Mouse (Mus musculus) liver, adult (tissue): ENCODE data around the gene Gm6217.
A peak's percentile ranks its signal among the peaks of the same experiment; 100 is the strongest.
"Not testable (repeated sequence)": the region's sequence is repeated elsewhere in the genome, so short reads cannot be mapped to it uniquely, and the experiment has no call there.

ENCODE experiments used
- GATA4 ChIP-seq: IDR thresholded peaks from 2 replicates; pipeline ENCODE4 v1.6.1; 2014; ENCODE audit warnings: mild to moderate bottlenecking, low read length; ENCODE audit not compliant: insufficient replicate concordance

The Gm6217 gene

DNA sequence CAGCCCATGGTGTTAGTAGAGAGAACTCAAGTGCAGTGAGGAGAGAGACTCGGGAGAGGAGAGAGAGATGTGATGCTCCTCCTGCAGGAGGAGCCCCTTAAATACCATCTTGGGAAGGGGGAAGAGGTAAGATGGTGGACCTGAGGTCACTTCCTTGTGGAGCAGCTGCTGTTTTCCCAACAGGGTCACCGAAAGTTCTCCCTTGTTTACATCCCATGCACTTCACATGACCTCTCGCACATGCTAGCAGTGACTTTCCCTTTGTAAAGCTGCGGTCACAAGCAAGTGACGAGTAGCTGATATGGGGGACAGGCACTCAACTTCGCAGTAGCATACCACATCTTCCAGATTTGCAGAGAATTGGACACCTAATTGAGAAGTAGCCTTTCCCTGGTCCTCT, at the start of gene Gm6217:
Gene Gm6217, minus strand, starts transcription at position 74 of the 400 bp plus-strand sequence.
- TF ChIP-seq GATA4: not testable (repeated sequence)

DNA sequence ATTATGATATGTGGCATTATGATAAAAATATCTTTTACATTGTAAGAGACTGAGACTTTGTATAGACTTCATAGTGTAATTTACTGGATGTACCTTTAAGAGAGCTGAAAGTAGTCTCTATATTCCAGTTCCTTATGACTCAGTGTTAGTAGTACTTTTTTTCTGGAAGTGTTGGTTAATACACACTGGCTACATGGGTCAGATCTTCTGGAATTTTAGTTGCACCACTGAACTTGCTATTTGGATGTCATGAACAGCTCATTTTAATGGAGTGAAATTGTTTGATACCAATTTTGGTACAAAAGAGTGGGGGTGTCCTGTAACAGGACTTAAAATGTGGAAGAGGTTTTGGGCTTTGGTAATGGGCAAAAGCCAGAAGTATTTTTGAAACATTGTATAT, 46.6 kb upstream of the Gm6217 start:
- no peak for TF ChIP-seq GATA4

- TF ChIP-seq GATA4: no peak
These were observed 44.6 kb upstream of the Gm6217 start for GRCm38 (mm10) chr1:82975750-82976149.

GRCm38 (mm10) chr1:82974342-82974741, 43.1 kb upstream of the Gm6217 start:
- peak; percentile 92 for TF ChIP-seq GATA4

DNA sequence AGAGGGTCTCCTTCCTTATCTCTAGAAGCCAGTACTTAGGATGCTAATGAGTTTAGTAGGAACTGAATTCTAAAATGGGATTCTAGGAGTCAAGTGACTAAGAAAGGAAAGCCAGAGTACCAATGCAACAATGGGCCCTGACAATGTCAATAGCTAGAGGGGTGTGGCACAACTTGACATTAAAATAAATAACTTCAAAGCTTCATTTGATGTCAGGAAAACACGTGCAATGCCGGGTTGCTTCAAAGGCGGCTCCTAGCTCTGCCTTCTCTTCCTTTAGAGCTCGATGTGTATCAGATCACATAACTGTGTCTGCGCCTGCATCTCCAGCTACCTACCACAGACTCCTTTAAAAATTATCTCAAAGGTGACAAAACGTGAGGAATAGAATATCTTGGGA, 42.7 kb upstream of the Gm6217 start:
- TF ChIP-seq GATA4: no peak

GRCm38 (mm10) chr1:82973244-82973643, 42.0 kb upstream of the Gm6217 start:
- no peak for TF ChIP-seq GATA4

DNA sequence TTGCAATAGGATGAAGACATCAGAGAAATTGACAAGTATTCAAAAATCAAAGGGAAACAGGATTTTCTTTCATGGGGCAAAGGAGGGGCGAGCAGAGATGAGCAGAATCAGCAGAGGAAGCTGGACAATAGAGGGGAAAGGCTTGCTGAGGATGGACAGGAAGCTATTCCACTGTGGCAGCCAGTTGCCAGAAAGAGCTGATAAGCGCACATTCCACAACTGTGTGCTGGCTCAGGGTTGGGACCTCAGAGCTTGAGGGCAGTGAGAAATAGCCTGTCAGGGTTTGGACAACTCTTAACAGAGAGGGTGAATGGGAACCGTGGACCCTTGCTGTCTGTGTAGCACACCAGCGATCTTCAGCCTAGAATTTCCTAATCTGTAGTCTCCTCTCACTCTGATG, 40.8 kb upstream of the Gm6217 start:
- TF ChIP-seq GATA4: peak; percentile 96

DNA sequence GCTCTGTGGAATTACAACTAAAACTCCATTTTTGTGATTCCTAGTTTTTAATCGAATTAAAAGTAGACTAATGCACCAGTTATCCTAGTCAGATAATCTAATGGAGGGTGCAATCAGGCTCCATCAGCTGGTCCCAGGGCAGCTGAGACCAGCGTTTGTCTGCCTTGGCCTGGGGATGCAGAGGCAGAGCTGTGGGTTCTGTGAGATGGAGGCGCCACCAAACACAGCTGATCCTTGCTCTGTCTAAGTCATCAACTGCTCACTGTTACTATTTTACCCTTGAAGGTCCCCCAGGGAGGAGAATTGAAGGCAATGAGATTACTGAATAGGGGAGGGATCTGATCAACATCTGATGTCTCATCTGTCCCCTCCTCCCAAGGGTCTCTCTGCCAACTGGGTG, 35.2 kb upstream of the Gm6217 start:
- no peak for TF ChIP-seq GATA4

DNA sequence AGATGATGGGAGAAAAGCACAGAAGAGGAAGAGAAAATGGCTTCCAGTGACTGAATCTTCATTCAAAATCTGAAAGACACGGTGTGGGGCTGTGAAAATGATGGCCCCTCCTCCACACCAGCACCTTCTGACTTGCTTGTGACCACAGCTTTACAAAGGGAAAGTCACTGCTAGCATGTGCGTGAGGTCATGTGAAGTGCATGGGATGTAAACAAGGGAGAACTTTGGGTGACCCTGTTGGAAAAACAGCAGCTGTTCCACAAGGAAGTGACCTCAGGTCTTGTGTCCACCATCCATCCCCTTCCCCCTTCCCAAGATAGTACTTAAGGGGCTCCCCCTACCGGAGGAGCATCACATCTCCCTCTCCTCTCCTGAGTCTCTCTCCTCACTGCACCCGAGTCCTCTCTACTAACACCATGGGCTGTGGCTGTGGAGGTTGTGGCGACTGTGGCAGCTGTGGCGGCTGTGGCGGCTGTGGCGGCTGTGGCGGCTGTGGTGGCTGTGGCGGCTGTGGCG, 28.7 kb upstream of the Gm6217 start, which contains the start of gene Gm47955:
Gene Gm47955, plus strand, starts transcription at position 417 of the 516 bp plus-strand sequence.
- no peak for TF ChIP-seq GATA4

DNA sequence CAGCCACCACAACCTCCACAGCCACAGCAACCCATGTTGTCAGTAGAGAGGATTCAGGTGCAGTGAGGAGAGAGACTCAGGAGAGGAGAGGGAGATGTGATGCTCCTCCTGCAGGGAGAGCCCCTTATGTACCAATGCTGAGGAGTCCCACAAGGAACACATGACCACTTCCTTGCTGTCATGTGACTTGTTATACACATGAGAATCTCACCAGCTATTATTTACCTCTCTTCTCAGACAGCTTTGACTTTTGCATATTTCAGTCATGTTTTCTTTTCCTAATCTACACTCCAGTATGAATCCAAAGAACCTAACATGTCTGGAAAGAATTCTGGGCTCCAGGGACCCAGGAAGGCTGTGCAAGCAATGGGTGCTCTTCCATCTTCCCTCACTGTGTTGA, 24.7 kb upstream of the Gm6217 start, which contains the start of gene Gm7544:
Gene Gm7544, minus strand, starts transcription at position 101 of the 400 bp plus-strand sequence.
- not testable (repeated sequence) for TF ChIP-seq GATA4

DNA sequence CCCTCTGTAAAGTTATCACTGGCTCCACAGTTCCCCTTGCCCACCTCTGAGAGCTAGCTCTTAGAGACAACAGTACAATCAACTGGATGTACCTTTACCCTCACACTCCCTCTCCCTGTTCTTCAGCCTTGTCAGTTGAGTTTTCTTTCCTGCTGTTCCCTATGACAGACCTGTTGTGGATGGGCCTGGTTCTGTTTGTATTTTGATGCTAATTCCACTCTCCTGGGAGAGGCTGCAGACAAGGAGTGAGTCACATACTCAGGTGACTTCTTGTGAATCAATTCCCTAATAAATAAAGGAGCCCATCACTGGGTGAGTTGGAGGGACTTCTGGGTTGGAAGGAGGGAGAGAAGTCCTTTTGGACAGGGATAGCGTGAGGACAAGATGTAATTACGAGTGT, 17.4 kb upstream of the Gm6217 start:
- TF ChIP-seq GATA4: no peak

DNA sequence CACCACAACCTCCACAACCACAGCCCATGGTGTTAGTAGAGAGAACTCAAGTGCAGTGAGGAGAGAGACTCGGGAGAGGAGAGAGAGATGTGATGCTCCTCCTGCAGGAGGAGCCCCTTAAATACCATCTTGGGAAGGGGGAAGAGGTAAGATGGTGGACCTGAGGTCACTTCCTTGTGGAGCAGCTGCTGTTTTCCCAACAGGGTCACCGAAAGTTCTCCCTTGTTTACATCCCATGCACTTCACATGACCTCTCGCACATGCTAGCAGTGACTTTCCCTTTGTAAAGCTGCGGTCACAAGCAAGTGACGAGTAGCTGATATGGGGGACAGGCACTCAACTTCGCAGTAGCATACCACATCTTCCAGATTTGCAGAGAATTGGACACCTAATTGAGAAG, 12.1 kb upstream of the Gm6217 start, which contains the start of gene A030003K21Rik:
Gene A030003K21Rik, minus strand, starts transcription at position 94 of the 400 bp plus-strand sequence.
- not testable (repeated sequence) for TF ChIP-seq GATA4

DNA sequence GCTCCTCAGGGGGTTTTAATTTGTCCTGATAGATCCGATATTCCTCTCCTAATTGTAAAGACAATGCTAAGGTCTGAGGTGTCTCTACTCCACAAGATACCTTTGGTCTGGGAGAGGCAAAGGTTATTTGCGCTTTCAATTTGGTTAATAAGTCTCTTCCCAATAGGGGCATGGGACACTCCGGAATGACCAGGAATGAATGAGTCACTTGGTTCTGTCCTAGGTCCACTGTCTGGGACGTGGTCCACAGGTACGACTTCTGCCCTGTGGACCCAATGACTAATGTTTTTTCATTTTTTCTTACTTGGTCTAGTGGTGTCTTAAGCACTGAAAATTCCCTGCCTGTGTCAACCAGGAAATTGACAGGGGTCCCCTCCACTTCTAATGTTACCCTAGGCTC, 7.5 kb upstream of the Gm6217 start:
- no peak for TF ChIP-seq GATA4

DNA sequence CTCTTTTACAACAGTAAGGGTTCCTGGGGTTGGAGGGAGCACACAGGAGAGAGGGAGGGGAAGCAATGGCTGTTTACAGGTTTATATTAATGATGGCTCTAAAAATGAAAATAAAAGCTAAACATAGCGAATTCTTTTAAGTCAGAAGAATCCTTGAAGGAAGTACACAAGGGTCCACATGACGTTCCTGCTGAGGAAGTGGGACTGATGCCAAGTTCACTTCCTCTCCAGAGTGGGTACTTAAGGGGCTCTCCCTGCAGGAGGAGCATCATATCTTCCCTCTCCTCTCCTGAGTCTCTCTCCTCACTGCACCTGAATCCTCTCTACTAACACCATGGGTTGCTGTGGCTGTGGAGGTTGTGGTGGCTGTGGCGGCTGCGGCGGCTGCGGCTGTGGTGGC, 6.5 kb downstream of the Gm6217 start, which contains the start of gene A030014E15Rik:
Gene A030014E15Rik, plus strand, starts transcription at position 268 of the 400 bp plus-strand sequence.
- no peak for TF ChIP-seq GATA4

DNA sequence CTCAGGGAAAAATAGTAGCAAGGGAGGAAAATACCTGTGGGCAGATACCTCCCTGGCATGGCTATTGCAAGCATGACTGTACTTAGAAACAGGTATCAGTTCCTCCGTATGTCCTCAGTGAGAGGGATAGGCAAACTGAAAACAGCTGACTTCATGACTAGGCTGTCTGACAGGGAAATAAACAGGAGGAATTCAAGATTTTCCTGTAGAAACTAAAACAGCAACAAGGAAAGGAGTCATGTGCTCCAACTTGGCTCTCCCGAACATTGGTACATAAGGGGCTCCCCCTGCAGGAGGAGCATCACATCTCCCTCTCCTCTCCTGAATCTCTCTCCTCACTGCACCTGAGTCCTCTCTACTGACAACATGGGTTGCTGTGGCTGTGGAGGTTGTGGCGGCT, 18.2 kb downstream of the Gm6217 start, which contains the start of gene A030005L19Rik:
Gene A030005L19Rik, plus strand, starts transcription at position 301 of the 400 bp plus-strand sequence.
- no peak for TF ChIP-seq GATA4

DNA sequence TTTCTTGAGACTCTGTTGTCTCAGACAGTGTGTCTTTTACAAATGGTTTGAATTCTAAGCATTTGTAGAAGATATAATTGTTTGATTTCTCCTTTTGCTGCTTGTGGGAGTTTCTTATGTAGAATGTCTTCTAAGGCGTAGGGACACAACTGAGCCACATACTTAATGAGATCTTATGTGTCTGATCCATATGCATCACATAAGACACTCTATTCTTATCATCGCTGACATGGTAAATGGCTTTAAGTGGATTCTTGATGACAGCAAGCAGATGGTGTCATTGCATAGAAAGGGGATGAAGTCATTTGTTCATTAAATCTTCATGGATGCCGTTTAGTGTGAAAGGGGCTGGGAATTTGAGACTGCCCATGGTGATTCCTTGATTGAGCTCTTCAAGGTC, 25.3 kb downstream of the Gm6217 start:
- no peak for TF ChIP-seq GATA4

DNA sequence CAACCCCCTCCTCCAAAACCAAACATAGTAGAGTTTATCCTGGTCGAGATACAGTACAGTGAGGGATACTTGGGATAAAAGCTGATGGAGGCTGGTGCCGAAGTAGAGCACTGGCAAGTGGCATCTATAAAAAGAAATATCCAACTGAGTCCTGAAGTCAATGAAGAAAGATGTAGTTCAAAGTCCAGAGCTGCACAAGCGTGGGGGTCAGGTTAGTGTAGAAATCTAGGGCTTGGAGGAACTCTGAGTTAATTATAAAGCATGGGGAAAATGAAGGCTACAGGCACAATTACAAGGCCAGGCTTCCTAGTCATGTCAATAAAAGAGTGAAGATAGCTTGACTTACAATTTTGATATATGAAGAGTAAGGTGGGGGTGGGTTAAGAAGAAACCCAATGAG, 30.0 kb downstream of the Gm6217 start:
- TF ChIP-seq GATA4: no peak
